Mouse (Mus musculus): ENCODE measurements around the gene Gm8068.
"Not testable (repeated sequence)": the region's sequence is repeated elsewhere in the genome, so short reads cannot be mapped to it uniquely, and the experiment has no call there.

The Gm8068 gene

DNA sequence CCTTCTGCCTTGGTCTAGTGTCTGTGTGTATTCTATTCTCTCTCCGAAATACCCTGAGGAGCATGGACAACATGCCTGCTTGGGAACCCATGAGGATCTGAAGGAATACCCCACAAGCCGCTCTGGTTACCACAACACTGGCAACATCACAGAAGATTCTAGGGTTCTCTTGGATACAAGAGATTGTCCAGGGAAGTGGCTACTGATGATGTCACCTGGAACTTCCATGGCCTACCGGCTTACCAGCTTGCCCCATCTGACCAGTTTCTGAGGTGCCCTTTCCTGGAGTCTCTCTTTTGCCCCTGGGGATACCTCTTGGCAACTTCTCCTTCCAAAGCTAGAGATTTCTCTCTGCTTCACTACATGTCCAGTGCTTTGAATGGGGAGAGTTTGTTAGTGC is at the start of gene Gm8068:
Gm8068 (minus strand) TSS at position 101 of the 400 bp plus-strand sequence.
- DNase-seq = not testable (repeated sequence)

- not testable (repeated sequence) for DNase-seq
Observed at GRCm38 (mm10) chr14:41750514-41750913, 48.8 kb upstream of the Gm8068 start, which contains the start of gene Gm7929. Gene Gm7929 (minus strand): TSS chr14:41750614.

- DNase-seq = not testable (repeated sequence)
Observed at GRCm38 (mm10) chr14:41723437-41723836, 21.8 kb upstream of the Gm8068 start.

GRCm38 (mm10) chr14:41717180-41717579 is 15.5 kb upstream of the Gm8068 start:
- not testable (repeated sequence) for DNase-seq

GRCm38 (mm10) chr14:41648176-41648575 is 53.5 kb downstream of the Gm8068 start:
- DNase-seq = not testable (repeated sequence)
